Mouse (Mus musculus) left cerebral cortex, postnatal 4 days (tissue): ENCODE measurements around the gene Fam71a. TPM values are rescaled to one million over a fixed set of nuclear protein-coding genes. Genes with fewer than 3 reads are reported as not detected.

Experiments used
- DNase-seq: peaks from one replicate; pipeline ENCODE4 v3.0.0-alpha.2; 2022
- intact Hi-C: fragments of 180-260 bp; cut with DNase I; formaldehyde crosslinking; loops from one replicate; pipeline ENCODE4 v1.15.1; 2025
- total RNA-seq, 2 experiments: library from RNA; stranded (reverse); gene quantifications; 2 replicates each; pipeline ENCODE4 v1.2.3; 2021

Fam71a gene
- not detected for total RNA-seq

GRCm38 (mm10) chr1:191164717-191165116 lies at the start of gene Fam71a:
Gene Fam71a, minus strand, starts transcription at chr1:191164817.
- intact Hi-C loops, result no loop called here
- no peak for DNase-seq

GRCm38 (mm10) chr1:191211096-191211495 lies 46.5 kb upstream of the Fam71a start:
- intact Hi-C loops, result no loop called here
- no peak for DNase-seq

- intact Hi-C loops, result no loop called here
- DNase-seq, result no peak
Observed at GRCm38 (mm10) chr1:191205791-191206190, 41.2 kb upstream of the Fam71a start.

- intact Hi-C loops, result no loop called here
- no peak for DNase-seq
Observed at GRCm38 (mm10) chr1:191204876-191205275, 40.3 kb upstream of the Fam71a start.

- no peak for DNase-seq
- intact Hi-C loops, result no loop called here
Observed at GRCm38 (mm10) chr1:191203496-191203895, 38.9 kb upstream of the Fam71a start.

DNA sequence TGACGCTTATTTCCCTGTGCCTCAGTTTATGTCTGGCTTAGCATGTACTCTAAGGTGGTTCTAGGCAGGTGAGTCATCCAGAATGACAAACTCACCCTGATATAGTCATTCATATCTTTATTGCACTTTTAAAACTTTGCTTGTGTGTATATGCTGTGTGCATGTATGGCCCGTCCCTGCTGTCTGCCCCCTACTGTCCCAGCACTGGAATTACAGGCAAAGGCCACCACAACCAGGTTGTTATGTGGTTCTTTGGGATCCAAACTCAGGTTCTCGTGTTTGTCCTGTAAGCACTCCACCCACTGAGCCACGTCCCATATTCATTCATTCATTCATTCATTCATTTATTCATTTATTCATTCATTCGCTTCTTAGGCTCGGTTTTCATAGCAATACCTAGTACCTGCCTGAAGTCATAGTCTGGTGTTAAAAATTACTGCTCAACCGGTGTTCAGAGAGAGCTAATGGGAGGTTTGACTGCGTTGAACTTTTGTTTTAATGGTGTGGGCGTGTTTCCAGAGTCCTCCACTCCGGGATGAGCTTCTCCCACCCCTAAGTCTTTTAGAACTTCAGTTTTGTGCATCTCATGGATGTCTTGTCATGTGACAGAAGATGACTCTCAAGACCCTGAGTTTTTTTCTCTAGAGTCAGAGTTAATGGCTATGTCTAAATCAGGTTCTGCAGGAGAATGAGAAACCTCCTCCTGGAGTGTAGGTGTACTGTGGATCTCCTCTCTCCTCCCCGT lies 37.8 kb upstream of the Fam71a start:
- DNase-seq, result no peak

GRCm38 (mm10) chr1:191200816-191201602 lies 36.4 kb upstream of the Fam71a start:
- no peak for DNase-seq
- intact Hi-C loops, result no loop called here

More for the DNA sequence above, 37.8 kb upstream of the Fam71a start:
- intact Hi-C loops, result no loop called here

DNA sequence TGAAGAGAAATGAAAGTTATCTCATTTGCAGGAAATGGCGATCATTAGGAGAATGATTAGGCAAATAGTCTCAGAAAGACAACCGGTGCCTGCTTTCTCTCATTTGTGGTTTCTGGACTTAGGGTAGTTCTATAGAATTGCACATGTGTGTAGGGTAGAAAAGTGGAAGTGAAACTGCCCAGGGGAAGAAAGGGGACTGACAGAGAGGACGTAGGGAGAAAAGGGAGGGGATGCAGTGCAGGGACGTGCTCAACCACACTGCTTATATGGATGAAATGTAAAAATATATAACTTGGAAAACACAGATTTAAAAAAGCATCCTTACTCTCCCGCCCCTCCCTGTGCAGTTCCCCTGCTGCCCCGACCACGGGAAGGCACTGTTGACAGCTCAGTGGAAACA lies 33.3 kb upstream of the Fam71a start:
- intact Hi-C loops, result no loop called here
- no peak for DNase-seq

DNA sequence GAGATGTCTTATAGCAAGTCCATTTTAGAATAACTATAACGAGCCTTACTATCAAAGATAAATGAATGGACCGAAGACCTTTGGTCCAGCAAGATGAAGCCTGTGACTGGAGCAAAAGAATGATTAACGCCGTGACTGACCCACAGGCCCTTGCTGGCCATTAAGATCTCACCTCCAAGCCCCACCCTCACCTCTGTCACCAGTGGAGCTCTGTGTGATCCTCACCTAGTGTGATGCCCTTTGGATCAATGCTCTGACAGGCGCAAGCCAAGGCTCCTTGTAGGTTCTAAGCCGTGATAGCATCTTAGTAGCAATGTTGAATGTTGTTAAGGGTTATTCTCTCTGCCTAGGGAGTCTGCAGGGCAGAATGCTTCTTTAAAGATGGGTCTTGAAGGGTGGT lies 31.4 kb upstream of the Fam71a start:
- no peak for DNase-seq
- intact Hi-C loops, result no loop called here

GRCm38 (mm10) chr1:191193657-191194424 lies 29.2 kb upstream of the Fam71a start:
- intact Hi-C loops, result no loop called here

DNA sequence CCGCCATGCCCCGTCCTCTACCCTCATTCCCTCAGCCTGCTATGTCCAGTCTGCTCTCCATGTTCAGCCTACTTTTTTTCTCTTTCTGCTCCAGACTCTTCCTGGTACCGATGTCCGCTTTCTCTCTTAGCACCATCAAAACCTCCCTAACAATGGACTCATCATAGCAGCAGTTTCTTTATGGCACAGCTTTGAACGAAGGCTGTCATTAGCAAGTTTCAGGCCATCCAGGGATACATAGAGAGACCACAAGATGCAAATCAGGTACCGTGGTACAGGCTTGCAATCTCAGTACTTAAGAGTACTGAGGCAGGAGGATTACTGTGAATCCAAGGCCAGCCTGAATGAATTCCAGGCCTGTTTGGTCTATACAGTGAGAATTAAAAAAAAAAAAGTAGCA lies 28.1 kb upstream of the Fam71a start:
- DNase-seq, result no peak
- intact Hi-C loops, result no loop called here

More at GRCm38 (mm10) chr1:191193657-191194424, 29.2 kb upstream of the Fam71a start:
- DNase-seq, result no peak

DNA sequence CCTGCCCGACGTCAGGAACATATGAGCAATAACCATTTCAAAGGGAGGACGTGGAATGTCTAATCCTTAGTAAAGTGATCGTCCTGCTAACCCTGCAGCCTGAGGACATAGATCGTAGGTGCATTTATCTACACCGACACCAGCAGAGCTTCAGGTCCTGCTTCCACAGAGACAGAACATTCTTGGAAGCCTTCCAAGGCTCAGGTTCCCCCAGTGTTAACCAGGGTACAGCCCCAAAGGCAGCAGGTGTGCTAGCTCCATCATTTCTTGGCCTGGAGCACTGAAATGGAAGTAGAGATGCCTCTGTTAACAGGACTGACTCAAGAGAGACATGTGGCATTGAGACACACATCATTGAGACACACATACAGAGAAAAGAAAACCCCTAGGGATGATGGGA lies 27.6 kb upstream of the Fam71a start:
- intact Hi-C loops, result no loop called here
- no peak for DNase-seq

- no peak for DNase-seq
- intact Hi-C loops, result no loop called here
Observed at GRCm38 (mm10) chr1:191189671-191190372, 25.2 kb upstream of the Fam71a start.

DNA sequence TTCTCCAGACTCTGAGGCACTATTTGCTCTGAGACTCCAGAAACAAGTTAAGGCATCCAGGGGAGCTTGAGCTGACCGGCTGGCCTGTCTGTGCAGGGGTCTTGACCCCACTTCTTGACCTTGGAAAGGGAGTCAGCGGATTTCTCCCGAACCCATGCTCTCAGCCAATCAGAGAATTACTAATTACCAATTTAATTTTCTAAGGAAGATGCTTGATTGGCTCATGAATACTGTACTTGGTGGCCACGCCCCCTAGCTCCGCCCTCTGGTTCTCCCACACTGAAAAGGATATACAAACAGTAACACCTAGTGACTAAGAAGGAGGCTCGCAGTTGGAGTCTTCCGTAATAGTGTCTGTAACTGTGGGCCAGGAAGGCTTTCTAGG lies 21.8 kb upstream of the Fam71a start:
- intact Hi-C loops, result no loop called here
- no peak for DNase-seq

GRCm38 (mm10) chr1:191185761-191186385 lies 21.3 kb upstream of the Fam71a start:
- intact Hi-C loops, result no loop called here

DNA sequence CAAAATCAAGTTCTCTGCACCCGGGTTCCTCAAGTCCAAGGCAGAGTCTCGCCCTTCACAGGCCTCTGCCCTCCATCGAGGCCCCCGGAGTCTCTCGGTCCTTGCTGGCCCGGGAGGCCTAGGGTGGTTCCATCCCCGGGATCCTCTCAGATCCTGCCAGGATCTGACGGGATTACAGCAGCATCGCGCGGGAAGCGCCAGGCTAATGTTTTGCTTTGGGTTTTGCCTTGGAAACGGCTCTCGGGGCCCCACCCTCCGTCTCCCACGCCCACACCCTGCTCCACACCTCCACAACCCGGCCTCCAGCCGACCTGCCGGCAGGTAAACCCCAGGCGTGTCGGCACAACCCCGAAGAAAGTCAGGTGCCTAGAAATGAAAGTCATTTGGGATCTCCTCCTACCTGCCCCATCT lies 20.2 kb upstream of the Fam71a start:
- DNase-seq, result no peak
- intact Hi-C loops, result no loop called here

More at GRCm38 (mm10) chr1:191185761-191186385, 21.3 kb upstream of the Fam71a start:
- DNase-seq, result no peak

DNA sequence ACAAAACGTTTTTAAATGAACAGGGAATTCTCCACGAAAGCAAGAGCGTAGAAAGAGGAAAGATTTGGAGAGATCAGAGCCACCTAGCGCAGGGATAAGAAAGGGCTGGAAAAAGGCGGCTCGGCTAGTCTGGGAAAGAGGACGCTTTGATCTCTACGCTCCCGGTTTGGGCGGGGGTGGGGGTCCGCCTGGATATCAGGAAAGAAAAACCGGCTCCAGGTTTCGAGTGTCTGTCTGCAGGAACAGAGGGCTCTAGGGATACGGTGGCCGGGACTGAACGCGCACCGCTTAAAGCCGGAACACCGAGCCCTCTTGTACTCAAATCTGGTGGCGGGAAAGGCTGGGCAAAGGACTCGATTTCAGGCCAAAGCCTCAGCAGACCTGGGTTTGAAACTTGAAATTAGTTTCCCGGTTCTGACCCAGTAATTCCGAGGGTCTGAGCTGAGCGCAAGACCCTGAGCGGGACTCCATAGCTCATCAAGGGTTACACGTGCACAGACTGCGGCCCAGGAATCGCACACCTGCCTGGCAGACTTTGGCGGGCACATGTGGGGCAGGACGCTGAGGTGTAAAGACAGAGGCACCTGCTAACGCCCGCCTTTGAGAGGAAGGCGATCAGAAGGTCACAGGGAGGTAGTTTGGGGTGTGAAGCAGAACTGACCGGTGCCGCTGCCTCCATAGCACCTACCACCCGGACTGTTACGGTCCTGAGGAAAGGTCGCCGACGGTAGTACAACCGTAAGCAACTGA lies 19.6 kb upstream of the Fam71a start:
- intact Hi-C loops, result no loop called here
- DNase-seq, result peak; percentile 14

DNA sequence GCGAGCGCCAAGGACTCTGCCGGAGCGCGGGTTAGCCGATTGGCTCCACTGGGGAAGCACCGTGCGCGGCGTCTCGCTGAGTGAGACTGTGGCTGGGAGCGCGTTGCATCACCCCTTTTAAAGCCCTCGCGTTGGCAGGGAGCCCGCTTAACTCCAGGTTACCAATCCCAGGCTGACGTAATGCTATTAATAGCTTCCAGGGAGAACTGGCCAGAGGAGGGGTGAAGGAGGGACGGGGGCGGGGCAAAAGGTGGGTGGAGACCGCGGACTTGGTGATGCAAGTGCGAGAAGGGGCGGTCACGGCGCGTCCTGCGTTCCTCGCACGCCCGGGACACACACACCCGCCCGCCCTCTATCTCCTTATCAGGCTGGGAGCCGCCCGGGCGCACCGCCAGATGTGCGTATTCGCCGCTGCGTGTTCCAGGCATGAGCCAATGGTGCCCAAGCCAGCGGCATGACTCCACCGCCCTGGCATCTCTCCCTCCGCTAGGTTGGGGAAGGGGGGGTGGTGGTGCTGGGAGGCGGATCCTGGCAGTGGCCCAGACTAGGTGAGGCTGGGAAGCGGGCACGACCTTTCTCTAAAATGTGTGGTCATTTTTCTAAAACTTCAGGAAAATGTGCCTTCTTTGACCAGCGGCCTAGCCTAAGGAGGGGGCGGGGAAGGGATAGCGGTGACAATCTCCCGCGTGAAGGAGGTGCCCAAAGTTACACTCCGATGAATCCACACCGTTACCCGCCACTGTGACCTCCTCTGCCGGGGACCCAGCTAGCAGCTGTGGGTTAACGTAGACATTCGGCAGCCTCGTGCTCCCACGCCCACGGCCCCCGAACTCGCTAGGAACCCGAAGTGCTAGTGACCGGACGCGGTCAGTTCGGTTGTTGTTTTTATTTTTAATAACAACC lies 18.8 kb upstream of the Fam71a start:
- intact Hi-C loops, result no loop called here
- peak; percentile 83 for DNase-seq
